Mouse (Mus musculus): ENCODE measurements around the gene D16Ertd472e.
A peak's percentile ranks its signal among the peaks of the same experiment; 100 is the strongest.
"Not testable (repeated sequence)": the region's sequence is repeated elsewhere in the genome, so short reads cannot be mapped to it uniquely, and the experiment has no call there.

Gene D16Ertd472e

GRCm38 (mm10) chr16:78573016-78573415 is 3.5 kb downstream of the D16Ertd472e start:
- no peak for DNase-seq (ENCODE audit: extremely low read depth, low read depth)

GRCm38 (mm10) chr16:78564110-78564821 is 12.2 kb downstream of the D16Ertd472e start:
- DNase-seq (ENCODE audit: extremely low read depth, low read depth): no peak

- DNase-seq (ENCODE audit: extremely low read depth, low read depth): peak; percentile 53
These were observed 13.2 kb downstream of the D16Ertd472e start for GRCm38 (mm10) chr16:78563093-78563971.

- no peak for DNase-seq (ENCODE audit: extremely low read depth, low read depth)
These were observed 15.9 kb downstream of the D16Ertd472e start for GRCm38 (mm10) chr16:78560627-78561026.

- no peak for DNase-seq (ENCODE audit: extremely low read depth, low read depth)
These were observed 16.4 kb downstream of the D16Ertd472e start for GRCm38 (mm10) chr16:78560063-78560462.

- no peak for DNase-seq (ENCODE audit: extremely low read depth, low read depth)
These were observed 18.9 kb downstream of the D16Ertd472e start for GRCm38 (mm10) chr16:78557573-78557972.

GRCm38 (mm10) chr16:78554911-78555648 is 21.4 kb downstream of the D16Ertd472e start:
- no peak for DNase-seq (ENCODE audit: extremely low read depth, low read depth)

- DNase-seq (ENCODE audit: extremely low read depth, low read depth): no peak
These were observed 29.1 kb downstream of the D16Ertd472e start for GRCm38 (mm10) chr16:78547367-78547766.

- no peak for DNase-seq (ENCODE audit: extremely low read depth, low read depth)
These were observed 30.0 kb downstream of the D16Ertd472e start for GRCm38 (mm10) chr16:78546529-78546928.

GRCm38 (mm10) chr16:78540376-78541246 is 35.9 kb downstream of the D16Ertd472e start:
- no peak for DNase-seq (ENCODE audit: extremely low read depth, low read depth)

GRCm38 (mm10) chr16:78537798-78538422 is 38.6 kb downstream of the D16Ertd472e start:
- DNase-seq (ENCODE audit: extremely low read depth, low read depth): no peak

GRCm38 (mm10) chr16:78537322-78537721 is 39.2 kb downstream of the D16Ertd472e start:
- DNase-seq (ENCODE audit: extremely low read depth, low read depth): no peak

GRCm38 (mm10) chr16:78534468-78534867 is 42.0 kb downstream of the D16Ertd472e start:
- DNase-seq (ENCODE audit: extremely low read depth, low read depth): no peak

- no peak for DNase-seq (ENCODE audit: extremely low read depth, low read depth)
These were observed 44.4 kb downstream of the D16Ertd472e start for GRCm38 (mm10) chr16:78531957-78532605.

- no peak for DNase-seq (ENCODE audit: extremely low read depth, low read depth)
These were observed 53.5 kb downstream of the D16Ertd472e start for GRCm38 (mm10) chr16:78522974-78523373.

- no peak for DNase-seq (ENCODE audit: extremely low read depth, low read depth)
These were observed 57.8 kb downstream of the D16Ertd472e start for GRCm38 (mm10) chr16:78518697-78519096.

GRCm38 (mm10) chr16:78517171-78517570 is 59.3 kb downstream of the D16Ertd472e start:
- DNase-seq (ENCODE audit: extremely low read depth, low read depth): no peak

- DNase-seq (ENCODE audit: extremely low read depth, low read depth): no peak
These were observed 65.0 kb downstream of the D16Ertd472e start for GRCm38 (mm10) chr16:78511526-78511925.

- DNase-seq (ENCODE audit: extremely low read depth, low read depth): no peak
These were observed 74.0 kb downstream of the D16Ertd472e start for GRCm38 (mm10) chr16:78502492-78502891.

- DNase-seq (ENCODE audit: extremely low read depth, low read depth): not testable (repeated sequence)
These were observed 83.8 kb downstream of the D16Ertd472e start for GRCm38 (mm10) chr16:78492696-78493095.

All from MEL-GATA-1-ER (cell line).